Mouse (Mus musculus) left cerebral cortex, adult 6 months (tissue): Measurements from ENCODE around the gene Foxp4. TPM values are rescaled to one million over a fixed set of nuclear protein-coding genes. Genes with fewer than 3 reads are reported as not detected.

ENCODE experiments used
- long read RNA-seq, 2 experiments: library from polyadenylated mRNA; unstranded; transcript quantifications; one replicate each; pipeline ENCODE4 v2.0.0; 2019 to 2020
- polyA plus RNA-seq: library from polyadenylated mRNA; unstranded; fragments of <200 nt; fragmentation: Nextera tagmentation; gene quantifications from 2 replicates; pipeline ENCODE4 v1.2.3, GENCODE M21; 2021

Gene Foxp4
- polyA plus RNA-seq, result 16.7 and 62.5 TPM in 2 replicates
- long read RNA-seq, experiment 1, partial matches to known transcripts, result 29 of 34 reads
- long read RNA-seq, experiment 1, other reads (novel, unspliced or antisense), result 5 of 34 reads
- long read RNA-seq, experiment 2, partial matches to known transcripts, result 1 of 3 reads
- long read RNA-seq, experiment 2, other reads (novel, unspliced or antisense), result 2 of 3 reads

GRCm38 (mm10) chr17:47924383-47925339 lies at the start of gene Foxp4:
Gene Foxp4, minus strand, starts transcription at chr17:47924645.

GRCm38 (mm10) chr17:47834482-47834767 lies 90.0 kb downstream of the Foxp4 start, which contains the start of gene Mdfi:
Gene Mdfi, minus strand, starts transcription at chr17:47834691.

Other genes with a start within 250 kb of the Foxp4 start
- gene Tomm6, start 236.3 kb downstream of the Foxp4 start, polyA plus RNA-seq, result 307 and 361 TPM in 2 replicates
- gene Frs3, start 235.6 kb downstream of the Foxp4 start, polyA plus RNA-seq, result 10.7 and 17.9 TPM in 2 replicates
- gene Gm21981, start 230.2 kb downstream of the Foxp4 start, polyA plus RNA-seq, result 0.98 and 1.1 TPM in 2 replicates
- 0.29 and 0.55 TPM in 2 replicates for gene Prickle4, start 229.9 kb downstream of the Foxp4 start, polyA plus RNA-seq
- not detected in 2 replicates for gene Pgc, start 197.8 kb downstream of the Foxp4 start, polyA plus RNA-seq
- 3.6 and 6.4 TPM in 2 replicates for gene Tfeb, start 187.6 kb downstream of the Foxp4 start, polyA plus RNA-seq
- gene Mdfi, start 90.0 kb downstream of the Foxp4 start, polyA plus RNA-seq, result 0.09 TPM in 1 of 2 replicates, not detected in the other
- gene 1700122O11Rik, start 113.6 kb upstream of the Foxp4 start, polyA plus RNA-seq, result not detected in 2 replicates
- not detected in 2 replicates for gene 1700067P10Rik, start 164.7 kb upstream of the Foxp4 start, polyA plus RNA-seq
- gene 9830107B12Rik, start 221.6 kb upstream of the Foxp4 start, polyA plus RNA-seq, result not detected in 2 replicates
- gene A530064D06Rik, start 242.6 kb upstream of the Foxp4 start, polyA plus RNA-seq, result not detected in 2 replicates